Mouse (Mus musculus) cerebellum, adult (tissue): ENCODE data around the gene Adh1.

Experiments used
- ATAC-seq: cut with Nextera tagmentation; 2 replicates; pipeline ENCODE4 v1.9.2; 2017; ENCODE audit warnings: mild to moderate bottlenecking, moderate library complexity, mixed read lengths; ENCODE audit not compliant: insufficient number of reproducible peaks, low FRiP score, low TSS enrichment

Adh1 gene

DNA sequence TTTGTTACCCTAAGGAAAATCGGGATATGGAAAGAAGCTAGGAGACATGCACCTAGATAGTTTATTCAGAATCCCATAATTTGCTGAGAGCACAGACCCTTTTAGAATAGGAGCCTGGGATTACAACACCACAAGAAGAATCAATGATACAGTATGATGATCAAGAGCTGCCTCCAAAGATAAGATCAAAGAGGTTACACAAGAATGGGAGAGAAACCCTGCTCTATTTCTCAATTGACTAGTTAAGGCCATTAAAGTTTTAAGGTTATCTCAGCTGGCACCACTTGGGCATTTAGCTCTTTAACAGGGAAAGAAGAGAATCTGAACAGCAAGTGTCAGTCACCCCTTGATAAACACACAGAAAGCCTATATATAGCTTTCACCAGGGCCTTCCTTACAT, 74.8 kb downstream of the Adh1 start:
- no peak for ATAC-seq

DNA sequence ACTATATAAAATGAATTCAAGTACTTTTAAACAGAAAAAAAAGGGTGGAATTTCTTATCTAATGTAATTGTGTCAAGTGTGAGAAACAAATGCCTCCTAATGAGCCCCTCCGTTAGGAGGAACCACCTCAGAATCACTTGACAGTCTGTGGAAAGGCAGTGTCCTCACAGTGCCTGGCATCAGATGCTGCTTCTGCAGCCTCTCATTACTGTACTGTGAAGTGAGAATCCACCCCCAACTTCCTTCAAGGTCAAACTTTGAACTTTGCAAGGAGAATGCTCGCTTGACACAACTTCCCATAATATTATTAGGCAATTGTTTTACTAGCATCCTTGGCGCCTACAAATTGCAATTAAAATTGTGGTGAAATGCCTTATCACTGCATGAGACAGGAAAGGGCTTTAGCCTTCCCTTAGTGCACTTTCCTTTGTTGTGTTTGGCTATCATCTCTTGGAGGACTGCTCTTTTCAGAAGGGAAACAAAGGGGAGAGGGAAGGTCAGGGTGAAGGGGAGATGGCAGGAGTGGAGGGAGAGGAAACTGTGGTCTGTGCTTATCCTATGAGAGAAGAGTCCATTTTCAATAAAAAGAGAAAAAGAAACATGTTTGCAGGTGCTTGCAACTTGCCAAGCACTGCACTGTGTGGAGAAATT, 75.4 kb downstream of the Adh1 start:
- no peak for ATAC-seq
